Mouse (Mus musculus) thymus, postnatal 10 days (tissue): ENCODE data around the gene Trim72.
A peak's percentile ranks its signal among the peaks of the same experiment; 100 is the strongest.
"Not testable (repeated sequence)": the region's sequence is repeated elsewhere in the genome, so short reads cannot be mapped to it uniquely, and the experiment has no call there.

Source experiments
- DNase-seq, 2 experiments: peaks; one replicate each; pipeline ENCODE4 v3.0.0; 2021; ENCODE audit warnings: low spot score in 2 of 2

The Trim72 gene

DNA sequence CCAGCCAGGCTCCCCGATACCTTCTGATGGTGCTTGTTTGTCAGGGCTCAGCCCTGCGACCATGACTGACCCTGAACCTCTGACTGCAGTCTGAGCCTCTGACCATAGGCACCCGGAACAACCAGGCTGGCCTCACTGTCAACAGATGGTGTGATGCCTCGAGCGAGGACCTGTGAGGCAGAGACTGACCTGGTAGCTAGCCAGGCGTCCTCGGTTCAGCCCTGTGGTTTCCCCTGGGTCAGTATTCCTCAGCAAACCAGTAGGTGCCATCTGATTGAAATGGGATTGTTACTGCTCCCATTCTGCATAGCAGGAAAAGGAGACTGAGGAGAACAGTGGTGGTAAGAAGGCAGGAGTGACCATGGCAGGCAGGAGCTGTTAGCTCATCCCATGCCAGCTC, 2.4 kb downstream of the Trim72 start:
- no peak for DNase-seq

DNA sequence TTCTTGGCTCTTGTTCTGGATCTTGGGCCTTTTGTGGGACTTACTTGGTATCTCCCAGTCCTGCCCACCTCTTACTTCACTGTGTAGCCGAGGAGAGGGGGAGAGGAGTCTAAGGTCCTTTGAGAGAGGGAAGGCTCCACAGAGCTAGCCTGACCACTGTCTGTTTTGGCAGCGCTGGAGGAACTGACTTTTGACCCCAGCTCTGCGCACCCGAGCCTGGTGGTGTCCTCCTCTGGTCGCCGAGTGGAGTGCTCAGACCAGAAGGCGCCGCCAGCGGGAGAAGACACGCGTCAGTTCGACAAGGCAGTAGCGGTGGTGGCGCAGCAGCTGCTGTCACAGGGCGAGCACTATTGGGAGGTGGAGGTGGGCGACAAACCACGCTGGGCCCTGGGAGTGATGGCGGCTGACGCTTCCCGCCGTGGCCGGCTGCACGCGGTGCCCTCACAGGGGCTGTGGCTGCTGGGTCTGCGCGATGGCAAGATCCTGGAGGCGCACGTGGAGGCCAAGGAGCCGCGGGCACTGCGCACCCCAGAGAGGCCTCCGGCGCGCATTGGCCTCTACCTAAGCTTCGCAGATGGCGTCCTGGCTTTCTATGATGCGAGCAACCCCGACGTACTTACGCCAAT, 6.1 kb downstream of the Trim72 start:
- no peak for DNase-seq

DNA sequence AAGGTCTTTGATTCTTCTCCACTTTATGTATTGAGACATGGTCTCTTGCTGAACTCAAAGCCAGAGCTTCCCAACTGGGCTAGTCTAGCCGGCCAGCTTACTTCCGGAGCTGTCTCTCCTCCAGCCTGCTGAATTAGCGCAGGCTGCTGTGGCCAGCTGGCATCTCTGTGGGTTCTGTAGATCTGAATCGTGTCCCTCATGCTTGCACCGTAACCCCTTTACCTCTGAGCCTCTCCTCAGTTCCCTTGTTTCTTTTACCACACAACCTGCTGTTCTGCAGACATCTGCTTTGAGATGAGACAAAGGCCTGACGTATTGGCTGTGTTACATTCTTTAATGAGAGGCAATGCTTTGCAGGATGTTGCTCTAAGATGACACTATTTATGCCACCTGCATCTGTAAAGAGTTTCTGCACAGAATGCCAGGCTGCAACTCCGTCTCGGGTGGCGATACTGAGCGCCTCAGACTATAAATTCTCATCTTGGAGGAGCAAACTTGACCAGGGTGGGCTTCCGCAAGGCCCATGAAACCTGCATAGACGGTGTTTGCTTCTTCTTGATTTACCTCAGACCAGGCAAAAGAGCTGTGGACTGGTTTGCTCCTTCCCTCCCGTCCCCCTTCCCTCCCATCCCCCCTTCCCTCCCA, 8.5 kb downstream of the Trim72 start:
- peak; percentile 57 to 63 for DNase-seq

DNA sequence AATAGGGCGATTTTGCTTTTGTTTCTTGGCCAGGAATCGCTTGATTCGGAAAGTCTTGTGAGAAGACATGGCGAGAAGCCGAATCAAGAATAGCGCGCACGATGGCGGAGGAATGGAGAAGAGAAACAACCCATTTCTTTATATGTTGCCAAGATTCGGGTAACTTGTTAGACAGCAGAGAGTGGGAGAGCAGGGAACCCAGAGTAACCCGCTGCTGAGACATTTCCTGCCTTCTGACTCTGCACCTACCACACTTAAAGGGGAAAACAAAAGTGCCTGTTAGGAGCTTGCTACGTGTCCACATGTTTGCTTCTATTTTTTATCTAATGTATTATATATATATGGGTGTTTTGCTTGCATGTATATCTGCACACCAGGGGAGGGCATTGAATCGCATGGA, 9.4 kb downstream of the Trim72 start:
- DNase-seq, result peak; percentile 37

DNA sequence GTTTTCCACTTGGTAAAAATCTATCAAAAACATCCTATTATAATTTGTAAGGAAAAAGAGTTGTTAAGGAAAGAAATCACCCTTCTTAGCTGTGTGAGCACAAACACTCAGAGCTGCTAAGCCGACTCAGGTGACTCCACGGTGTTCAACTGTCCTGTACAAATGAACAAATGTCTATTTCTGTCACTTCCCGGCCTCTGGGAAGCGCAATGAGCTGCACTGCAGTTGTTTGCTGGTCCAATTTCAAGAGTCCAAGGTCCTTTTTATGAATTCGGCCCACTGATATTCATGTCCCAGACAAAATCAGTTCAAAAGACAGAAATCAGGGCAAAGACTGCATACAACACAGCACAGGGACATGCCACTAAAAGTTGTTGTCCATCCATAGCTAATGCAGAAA, 12.4 kb downstream of the Trim72 start:
- DNase-seq, result not testable (repeated sequence)

DNA sequence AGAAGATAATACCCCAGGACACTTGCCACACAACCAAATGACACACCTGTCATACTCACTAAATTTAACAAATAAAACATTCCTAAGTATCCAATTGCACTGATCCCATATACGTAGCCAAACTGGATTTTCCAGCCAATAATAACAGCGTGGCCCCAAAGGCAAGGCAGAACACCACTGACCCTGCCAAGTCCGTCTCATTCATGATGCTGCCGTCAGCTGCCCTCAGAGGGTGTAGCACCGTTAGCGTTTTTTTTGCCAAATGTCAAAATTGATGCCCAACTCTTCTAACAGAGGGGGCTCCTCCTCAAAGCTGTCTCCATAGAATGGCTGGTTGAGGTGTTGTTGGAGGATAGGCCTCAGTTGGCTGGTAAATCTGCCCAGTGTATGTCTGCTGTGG, 12.9 kb downstream of the Trim72 start:
- no peak for DNase-seq

DNA sequence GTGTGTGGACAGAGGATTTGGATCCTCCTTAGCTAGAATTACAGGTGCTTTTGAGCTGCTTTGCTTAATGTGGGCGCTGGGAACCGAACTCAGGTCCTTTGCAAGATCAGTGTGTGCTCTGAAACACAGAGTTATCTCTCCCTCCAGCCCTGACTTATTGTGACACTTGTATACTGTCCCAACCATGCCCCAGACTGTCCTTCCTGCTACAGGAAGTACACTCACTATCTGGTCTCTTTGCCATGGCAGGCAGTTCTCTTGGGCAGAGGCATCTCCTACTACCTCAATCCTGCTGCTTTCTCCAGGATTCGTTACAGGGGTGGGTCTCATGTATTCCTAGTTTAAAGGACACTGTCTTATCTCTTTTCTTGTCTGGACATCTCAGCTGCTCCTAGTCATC, 14.5 kb downstream of the Trim72 start:
- DNase-seq, result no peak

DNA sequence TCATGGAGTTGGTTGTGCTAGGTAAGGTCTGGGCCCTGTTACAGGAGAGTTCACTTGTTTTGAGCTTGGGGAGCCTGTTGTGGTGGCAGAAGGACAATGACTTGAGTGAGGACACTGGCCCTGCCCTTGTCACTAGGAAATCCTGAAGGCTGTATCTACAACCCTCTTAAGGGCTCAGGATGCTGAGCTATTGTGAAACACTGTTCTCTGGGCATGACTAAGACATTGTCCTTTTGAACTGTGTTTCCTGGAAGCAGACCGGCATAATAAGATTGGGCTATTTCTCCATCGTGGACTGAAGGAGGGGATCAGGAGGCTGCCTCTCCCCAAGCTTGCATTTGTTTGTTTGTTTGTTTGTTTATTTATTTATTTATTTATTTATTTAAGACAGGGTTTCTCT, 15.4 kb downstream of the Trim72 start:
- no peak for DNase-seq

DNA sequence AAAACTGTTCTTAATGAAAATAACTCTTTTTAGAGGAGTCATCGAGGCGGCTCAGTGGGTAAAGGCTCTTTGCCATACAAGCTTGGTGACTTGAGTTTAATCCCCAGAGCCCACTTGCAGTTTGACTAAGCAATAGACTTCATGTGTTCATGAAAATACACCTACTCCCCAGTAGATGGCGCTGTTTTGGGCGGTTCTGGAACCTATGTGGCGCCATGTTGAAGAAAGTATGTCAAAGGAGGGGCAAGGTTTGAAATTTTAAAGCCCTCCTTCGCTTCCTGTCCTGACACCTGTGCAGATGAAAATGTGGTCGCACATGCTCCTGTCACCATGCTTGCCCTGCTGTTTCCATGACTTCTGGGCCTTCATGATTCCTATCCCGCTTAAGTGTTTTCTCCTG, 19.2 kb downstream of the Trim72 start:
- DNase-seq, result peak in 1 of 2 experiments; percentile 36

DNA sequence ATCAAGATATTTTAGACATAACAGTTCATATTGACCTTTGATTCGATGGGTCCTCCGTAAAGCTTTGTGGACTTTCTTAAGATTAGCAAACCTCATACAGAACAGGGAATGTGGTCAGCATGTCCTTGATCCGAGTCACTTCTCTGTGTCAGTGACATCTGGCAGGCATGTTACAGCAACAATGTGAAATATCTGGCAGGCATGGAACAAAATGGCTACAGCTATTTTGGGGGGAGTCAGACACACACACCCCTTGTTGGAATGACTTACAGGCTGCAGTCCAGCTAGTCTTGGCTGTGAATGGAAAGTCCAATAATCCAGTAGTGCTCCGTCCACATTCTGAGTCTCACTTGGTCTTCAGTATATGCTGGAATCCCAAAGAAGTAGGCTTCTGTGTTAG, 19.8 kb downstream of the Trim72 start:
- no peak for DNase-seq

DNA sequence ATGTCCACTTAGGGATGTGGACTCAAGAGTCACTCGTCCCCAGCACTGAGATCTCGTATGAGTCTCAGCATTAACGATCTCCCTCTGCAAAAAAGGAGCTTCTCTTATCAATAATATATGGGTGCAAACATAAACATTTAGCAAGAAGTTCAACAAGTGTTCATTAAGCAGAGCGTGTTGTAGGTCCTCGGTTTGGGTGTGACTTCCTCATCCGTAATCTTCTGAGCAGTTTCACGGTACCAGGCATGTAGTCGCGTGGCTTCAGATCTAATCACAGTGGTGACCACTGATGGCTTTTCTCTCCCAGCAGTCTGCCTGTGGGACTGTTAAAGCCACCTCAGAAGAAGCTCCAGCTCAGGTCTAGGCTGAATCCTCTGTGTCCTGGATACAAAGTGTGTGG, 20.6 kb downstream of the Trim72 start:
- no peak for DNase-seq

DNA sequence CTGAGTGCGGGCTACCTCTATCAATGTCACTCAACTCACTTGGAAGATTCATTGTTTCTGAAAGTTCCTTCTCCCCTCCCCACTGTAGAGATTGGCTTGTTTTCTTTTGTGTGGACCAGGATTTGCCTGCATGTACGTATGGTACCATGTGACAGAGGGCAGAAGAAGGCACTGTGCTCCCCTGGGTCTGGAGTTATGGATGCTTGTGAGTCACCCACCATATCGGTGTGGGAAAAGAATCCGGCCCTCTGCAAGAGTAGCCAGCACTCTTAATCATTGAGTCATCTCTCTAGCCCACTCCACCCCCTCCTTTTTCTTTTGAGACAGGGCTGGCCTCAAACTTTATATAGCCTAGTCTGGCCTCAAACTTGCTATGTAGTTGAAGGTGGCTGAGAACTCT, 21.2 kb downstream of the Trim72 start:
- DNase-seq, result no peak

DNA sequence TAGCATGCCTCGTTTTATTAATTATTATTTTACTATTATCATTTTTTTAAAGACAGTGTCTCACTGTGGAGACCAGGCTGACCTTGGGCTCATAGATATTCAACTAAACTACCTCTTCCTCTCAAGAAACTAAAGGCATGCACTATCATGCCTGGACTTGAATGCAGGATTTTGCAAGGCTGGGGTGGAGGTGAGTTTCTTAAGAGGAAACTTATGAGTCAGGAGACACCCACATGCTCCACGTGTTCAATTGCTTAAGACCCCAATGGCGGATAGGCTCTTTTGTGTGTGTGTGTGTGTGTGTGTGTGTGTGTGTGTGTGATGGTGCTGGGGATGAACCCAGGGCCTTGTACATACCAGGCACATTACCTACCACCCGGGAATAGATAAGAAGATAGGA, 21.6 kb downstream of the Trim72 start:
- DNase-seq, result no peak

DNA sequence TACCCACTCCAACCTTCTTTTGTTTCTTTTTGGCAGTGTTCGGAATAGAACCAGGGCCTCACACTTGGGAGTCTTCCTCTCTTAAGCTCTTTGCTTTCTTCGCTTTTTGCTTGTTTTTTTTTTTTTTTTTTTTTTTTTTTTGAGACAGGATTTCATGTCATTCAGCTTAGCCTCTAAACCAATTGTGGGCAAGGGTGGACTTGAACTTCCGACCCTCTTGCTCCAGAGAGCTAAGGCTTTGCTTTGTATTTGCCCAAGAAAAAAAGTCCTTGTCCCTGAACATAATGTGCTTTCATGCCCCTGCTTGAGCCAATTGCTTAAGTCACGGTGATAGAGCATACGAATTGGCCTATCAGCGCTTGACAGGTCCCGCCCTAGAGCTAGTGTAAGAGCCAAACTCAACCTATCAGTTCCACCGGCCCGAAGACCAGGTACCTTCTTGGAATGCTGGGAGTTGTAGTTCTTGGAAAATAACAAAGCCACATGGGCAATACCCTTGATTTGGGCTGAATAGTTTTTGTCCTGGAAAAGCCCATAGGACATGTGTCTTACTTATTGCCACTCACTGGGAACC, 27.7 kb downstream of the Trim72 start:
- DNase-seq, result no peak

DNA sequence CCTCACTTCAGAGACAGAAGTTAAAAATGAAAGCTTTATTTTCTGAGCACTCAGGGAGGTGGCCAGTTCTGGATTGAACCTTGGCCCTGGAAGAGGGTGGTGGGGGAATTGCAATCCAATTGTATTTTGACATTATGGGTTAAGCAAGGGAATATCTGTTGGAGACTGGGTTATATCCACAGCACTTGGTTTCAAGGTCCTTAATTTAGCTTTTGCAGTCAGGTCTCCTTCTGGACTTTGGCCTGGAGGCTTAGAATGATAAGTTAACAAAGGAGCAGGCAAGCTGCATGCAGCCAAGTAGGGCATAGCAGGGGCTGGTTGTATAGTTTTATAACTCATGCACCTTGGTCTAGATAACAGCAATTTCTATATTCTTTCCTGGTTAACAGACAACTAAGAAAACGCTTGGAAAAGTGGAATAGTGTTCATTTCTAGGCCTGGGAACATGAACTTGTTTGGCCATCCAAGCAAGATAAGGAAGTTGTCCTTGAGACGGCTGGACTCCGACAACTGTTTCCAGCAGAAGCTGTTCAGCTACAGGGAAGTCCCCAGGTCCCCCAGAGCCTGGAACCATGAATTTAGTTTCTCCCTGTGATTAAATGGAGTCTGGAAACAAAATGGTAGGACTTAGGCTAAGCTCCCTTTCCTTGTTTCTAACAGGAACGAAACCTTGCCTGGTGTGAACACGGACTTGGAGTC, 28.7 kb downstream of the Trim72 start:
- DNase-seq, result no peak

DNA sequence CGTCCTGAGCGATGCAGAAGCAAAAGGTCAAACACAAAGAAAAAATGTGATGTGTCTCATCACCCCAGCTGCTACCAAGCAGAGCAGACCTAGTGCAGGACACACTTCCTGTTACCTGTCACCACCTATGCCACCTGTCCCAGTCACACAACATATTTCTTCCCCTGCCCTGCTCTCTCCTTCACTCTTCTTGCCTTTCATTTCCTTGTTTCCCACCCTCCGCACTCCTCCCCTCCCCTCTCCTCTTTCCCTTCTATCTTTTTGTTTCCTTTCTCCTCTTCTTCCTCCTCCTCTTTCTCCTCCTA, 29.2 kb downstream of the Trim72 start:
- DNase-seq, result no peak

DNA sequence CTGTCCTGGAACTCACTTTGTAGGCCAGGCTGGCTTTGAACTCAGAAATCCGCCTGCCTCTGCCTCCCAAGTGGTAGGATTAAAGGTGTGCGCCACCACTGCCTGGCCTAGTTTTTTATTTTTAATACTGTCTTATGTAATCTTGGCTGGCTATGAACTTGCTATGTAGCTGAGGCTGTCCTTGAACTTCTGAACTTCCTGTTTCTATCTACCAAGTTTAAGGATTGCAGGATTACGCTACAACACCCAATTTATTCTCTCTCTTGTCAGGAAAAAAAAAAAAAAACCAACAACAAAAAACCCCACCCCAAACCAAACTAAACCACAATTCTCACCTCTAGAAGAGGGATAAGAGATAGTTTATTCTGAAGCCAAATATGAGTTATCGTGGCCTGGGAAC, 29.9 kb downstream of the Trim72 start:
- no peak for DNase-seq

DNA sequence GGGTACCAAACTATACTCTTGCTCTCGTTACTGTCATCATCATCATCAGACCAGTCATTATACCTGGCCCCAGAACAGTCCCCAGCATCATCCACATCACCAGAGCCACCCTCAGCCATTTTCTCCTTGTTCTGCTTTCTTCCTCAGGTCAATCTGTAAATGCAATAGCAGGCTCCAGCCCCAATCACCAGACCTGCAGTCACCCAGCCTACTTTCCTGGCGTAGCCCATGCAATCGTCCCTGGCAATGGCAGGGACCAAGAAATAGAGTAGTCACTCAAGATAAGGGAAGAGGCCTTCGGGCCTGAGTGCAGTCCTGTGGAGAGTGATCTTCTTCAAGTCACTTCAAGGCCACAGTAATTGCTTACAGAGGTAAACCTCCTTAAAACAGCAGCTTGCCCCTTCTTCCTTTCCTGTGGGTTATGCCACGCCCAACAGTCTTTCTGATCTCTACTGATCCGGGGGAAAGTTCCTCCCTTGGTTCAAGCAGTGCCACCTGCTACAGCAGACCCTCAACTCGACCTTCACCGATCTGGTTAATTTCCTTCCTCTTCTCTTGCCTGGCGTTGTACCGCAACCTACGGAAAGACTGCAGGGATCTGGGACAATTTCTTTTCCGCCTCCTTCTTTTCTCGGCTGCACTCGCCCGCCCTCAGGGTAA, 38.5 kb downstream of the Trim72 start:
- DNase-seq, result not testable (repeated sequence)

DNA sequence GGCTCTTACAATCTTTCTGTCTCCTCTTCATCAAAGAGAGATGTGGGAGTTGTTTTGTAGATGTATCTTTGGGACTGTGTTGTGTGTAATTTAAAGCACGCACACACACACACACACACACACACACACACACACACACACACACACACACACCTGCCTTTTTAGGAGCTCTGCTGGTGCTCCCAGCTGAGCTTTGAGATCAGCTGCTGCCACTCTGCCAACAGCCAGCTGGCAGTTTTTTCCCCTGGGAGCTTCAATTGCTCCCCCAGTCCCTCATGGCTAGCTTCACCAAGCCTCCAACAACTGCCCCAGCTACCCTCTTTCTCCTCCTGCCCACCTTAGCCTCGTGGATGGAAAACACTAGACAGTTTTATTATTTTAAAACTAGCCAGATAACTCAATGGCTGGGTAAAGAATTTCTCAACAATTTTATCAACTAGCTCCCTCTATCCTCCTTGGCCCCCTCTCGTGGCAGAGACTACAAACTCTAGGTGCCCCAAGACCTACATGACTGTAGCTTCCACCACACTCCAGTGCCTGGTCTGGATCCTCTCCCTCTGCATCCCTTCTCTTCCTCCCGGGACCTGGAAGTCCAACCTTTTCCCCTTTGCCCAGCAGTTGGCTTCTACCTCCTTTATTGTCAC, 40.5 kb downstream of the Trim72 start:
- peak; percentile 35 to 63 for DNase-seq

DNA sequence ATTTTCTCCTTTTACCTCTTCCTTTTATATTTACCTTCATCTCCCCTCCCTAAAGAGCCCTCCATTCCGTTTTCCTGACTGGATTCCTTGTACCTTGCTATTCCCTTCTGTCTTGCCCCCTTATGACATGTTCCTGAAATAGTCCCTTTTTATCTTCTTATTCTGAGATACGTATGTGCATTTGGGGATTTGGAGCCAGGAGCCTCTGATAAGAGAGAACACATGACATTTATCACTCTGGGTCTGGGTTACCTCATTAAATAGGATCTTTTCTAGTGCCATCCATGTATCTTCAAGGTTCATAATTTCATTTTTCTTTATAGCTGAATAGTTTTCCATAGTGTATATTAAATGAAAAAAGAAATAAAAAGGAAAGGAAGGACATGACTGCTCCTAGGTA, 41.9 kb downstream of the Trim72 start:
- DNase-seq, result no peak

DNA sequence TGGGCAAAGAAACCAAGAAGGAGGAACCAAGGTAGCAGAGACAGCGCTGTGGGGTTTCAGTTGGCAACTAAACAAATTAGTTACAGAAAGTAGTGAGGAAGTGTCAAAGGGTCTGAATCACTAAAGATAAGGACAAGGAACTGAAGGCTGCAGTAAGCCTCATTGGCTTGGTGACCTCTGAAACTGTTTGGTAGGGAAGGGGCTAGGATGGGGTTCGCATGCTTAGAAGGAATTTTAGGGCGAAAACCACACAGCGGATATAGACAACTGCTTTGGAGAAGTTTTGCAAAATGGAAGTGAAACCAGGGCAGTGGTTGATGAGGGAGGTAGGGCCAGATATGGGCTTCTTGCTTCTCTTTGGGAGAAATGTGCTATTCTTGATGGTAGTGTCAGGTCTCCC, 45.1 kb downstream of the Trim72 start:
- DNase-seq, result no peak

DNA sequence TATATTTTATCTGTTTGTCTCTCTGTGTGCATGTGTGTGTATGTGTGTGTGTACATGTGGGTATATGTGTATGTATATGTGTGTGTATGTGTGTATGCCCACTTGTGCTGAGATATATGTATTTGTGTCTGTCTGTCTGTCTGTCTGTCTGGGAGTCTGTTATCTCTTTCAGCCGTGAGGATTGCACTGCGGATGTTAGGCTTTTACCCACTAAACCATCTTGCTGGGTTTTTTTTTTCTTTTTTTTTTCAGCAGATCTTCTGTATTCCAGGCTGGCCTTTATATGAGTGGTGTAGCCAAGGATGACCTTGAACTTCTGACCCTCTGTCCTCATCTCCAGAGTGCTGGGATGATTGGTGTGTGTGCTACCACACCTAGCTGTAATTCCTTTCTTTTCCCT, 45.5 kb downstream of the Trim72 start:
- no peak for DNase-seq
